Mouse (Mus musculus): Measurements from ENCODE around the gene Cadm1. TPM values are rescaled to one million over a fixed set of nuclear protein-coding genes. Genes with fewer than 3 reads are reported as not detected.

The Cadm1 gene
- total RNA-seq, 1 experiment from 2014 or later = 0.35 TPM

DNA sequence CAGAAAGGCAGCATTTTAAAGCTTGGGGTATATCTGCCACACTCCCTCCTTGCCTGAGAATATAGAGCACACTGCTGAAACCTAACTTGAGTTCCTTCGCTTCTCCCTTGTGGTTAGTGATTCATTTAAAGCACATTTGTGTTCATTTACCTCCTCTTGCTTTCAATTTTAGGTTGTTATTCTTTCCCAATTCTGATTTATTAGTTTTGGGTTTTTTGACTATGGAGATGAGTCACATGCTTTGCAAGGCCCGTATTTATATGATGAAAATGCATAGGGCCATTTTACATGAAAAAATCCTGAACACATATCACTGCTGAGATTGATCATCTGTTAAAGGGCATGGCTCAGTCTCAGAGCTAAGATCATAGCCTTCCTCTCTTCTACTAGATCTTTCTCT lies 115.1 kb downstream of the Cadm1 start:
- no peak for ATAC-seq (ENCODE audit: extremely low read depth, insufficient number of reproducible peaks, low FRiP score, poor library complexity, severe bottlenecking)

DNA sequence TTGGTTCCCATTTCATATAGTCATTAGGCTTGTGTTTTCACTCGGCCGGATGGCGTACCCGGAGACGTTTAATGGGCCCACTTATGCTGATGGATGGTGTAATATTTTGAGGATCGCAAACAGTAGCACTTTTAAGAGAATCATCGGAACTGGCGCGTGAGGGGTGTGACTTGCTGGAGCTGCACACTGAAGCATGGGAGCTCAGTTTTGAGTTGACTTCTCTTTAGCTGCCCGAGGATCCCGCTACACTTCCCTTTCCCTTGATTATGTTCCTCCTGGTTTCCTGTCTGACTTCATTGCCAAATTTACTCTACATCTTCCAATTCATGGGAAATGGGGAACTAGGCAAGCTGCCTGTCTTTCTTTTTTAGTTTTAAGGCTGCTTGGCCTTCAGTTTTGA lies 121.5 kb downstream of the Cadm1 start:
- no peak for ATAC-seq (ENCODE audit: extremely low read depth, insufficient number of reproducible peaks, low FRiP score, poor library complexity, severe bottlenecking)

DNA sequence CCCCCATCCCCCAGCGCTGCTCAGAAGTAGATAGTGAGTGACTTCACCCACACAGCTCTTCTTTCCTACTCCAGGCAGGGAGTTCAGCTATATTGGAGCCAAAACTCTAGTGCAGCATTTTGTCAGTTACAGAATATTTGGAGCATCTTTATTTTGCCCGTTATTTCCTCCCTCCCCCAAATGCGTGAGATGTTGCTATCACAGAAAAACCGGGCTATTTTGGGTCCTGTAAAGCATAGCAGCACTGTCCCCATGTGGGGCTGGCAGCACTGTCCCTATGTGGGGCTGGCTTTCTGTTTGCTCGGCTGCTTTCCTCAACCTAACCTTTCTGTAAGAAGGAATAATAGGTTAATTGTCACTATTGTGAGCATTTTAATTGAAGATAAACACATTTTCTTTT lies 122.2 kb downstream of the Cadm1 start:
- no peak for ATAC-seq (ENCODE audit: extremely low read depth, insufficient number of reproducible peaks, low FRiP score, poor library complexity, severe bottlenecking)

DNA sequence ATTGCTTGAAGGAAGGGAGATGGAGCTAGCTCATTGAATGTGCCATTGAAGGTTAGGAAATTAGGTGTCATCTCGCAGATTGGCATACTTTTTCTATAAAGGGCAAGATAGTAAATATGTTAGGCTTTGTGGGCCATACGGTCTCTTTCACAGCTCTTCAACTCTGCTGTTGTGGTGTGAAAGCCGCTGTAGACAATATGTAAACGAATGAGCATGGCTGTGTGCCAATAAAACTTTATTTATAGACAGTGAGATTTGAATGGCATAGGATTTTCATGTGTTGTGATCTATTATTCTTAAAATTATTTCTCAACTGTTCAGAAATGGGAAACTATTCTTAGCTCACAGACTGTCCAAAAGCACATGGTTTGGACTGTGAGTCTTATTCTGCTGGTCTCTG lies 123.0 kb downstream of the Cadm1 start:
- no peak for ATAC-seq (ENCODE audit: extremely low read depth, insufficient number of reproducible peaks, low FRiP score, poor library complexity, severe bottlenecking)

DNA sequence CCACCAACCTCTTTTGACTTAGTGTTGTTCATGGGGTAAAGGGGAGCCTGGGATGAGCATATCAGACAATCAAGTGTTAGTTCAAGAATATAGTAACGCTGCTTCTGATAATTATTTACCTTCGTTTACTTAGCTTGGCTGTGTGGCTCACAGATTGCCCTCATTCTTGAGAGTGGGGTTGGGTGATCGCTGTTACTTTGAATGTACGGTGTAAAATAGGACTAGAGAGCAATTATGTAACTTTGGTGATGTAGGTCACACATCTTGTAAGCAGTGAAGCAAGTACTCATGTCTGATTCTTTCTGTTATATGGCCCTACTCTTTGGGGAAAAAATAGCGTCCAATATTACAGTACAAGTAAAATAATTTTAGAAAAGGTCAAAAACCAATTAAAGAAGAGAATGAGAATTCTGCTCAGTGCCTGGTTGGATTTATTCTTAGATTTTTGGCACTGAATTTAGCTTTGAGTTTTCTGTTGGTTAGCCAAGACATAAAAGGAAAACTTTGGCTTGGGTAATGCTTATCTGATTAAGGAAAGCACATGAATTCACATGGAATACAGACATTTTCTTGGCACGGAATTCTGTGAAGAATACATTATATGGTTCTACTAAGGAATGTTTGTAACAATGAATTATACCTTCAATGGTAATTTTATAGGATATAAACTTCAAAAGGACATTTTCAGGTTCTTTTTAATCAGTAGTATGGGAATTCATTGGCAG lies 129.6 kb downstream of the Cadm1 start:
- no peak for ATAC-seq (ENCODE audit: extremely low read depth, insufficient number of reproducible peaks, low FRiP score, poor library complexity, severe bottlenecking)

DNA sequence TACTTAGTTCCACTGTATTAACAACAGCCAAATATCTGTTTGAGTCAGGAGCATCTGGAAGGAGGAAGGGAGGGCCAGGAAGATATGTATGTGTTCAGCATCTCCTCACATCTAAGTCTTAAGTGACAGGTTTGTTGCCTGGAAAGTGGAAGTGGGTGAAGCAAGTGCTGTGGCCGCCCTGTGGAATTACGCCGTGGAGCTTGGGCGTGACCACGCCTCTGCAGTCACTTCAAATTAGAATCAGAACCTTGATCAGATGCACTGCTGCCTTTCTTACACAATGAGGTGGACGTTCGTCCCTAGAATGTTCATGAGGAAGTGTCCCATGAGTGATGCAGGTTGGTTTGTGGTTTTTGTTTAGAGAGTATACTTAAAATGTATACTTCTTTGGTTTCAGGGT lies 131.6 kb downstream of the Cadm1 start:
- no peak for ATAC-seq (ENCODE audit: extremely low read depth, insufficient number of reproducible peaks, low FRiP score, poor library complexity, severe bottlenecking)

DNA sequence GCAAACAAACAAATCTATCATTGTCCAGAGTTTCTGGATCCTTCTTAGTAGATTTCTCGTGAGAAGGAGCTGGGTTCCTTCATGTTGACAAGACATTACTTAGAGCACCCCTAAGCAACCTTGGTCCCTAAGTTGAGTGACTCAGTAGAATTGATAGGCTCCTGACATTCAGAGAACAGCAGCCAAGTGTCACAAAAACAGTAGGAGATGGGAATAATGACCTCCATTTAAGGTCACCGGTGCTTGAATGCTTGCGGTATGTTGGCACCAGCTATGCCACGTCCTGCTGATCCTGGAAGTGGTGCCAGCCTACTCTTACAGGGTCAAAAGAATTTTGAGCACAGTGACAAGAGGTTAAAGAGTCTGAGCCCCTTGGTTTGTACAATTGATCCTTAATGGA lies 139.2 kb downstream of the Cadm1 start:
- no peak for ATAC-seq (ENCODE audit: extremely low read depth, insufficient number of reproducible peaks, low FRiP score, poor library complexity, severe bottlenecking)

DNA sequence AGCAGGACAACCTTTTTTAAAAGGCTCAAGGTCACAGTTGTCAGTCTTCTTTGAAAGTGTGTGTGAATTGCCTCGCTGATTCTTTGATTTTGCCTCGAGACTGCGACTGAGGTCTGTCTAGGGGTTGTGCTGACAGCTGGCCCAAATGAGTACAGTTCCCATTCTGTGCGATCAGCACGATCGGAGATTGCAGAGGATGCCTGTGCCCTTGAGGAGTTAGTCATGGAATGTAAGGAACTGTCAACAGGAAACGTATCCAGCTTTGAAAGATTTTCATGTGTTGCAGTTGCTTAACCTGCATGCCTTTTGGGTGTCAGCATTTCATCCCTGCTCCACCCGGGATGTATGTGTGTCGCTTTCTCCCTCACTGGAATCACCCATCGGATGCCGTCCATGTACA lies 141.6 kb downstream of the Cadm1 start:
- ATAC-seq (ENCODE audit: extremely low read depth, insufficient number of reproducible peaks, low FRiP score, poor library complexity, severe bottlenecking) = no peak

DNA sequence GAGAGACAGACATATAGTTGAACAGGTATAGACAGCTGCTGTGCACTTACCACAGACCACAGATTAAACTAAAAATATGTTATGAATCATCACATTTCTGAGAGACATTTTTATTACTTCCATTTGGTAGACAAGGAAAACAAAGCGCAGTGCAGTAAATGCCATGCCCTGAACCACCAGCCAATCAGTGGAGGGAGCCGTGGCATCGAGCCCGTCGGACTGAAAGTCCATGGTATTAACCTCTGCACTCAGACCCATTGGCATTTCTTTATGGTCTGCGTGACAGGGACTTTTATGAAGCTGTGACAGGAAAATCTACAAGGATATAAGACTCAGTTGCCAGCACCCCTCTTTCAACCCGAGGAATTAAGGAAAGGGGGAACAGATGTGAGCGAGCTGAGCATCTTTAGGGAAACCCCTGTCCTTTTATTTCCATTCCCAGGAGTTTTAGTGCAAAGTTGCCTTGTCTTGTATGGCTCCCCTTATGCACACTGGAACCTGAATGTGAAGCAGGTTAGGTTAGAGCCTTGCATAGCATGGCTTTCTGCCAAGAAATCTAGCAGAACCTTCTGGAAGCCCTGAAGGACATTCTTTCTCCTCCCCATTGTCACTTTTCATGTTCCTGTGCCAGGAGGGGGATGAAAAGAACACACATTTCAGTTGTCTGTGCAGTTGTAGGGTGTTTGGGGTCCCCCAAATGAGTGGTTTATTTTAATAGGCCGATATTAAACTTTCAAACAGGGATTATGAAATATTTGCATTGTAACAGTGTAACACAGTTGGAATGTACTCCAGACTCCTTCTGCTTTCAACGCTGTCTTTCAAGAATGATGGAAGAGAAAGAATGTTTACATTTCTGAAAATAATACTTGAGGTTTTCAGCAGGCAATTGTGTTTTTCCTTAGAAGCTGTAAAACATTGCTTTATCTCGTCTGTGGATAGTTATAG lies 145.1 kb downstream of the Cadm1 start:
- ATAC-seq (ENCODE audit: extremely low read depth, insufficient number of reproducible peaks, low FRiP score, poor library complexity, severe bottlenecking) = no peak

DNA sequence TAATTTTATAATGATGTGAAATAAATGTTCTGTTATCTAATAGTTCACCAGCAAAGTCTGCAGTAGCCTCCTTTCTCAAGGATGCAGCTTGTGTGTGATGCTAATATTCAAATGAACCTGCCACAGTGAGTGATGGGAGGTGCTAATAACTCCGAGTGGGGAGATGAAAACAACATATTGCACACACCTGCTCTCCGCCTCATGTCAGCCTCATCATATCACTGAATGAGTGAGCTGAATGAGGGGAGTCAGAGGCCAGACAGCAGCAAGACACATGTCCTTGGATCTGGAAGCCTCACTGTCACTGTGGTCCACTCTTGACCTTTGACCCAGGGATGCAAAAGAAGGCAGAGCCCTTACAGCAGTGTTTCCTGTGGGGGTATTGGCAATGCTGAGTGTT lies 156.9 kb downstream of the Cadm1 start:
- ATAC-seq (ENCODE audit: extremely low read depth, insufficient number of reproducible peaks, low FRiP score, poor library complexity, severe bottlenecking) = no peak

DNA sequence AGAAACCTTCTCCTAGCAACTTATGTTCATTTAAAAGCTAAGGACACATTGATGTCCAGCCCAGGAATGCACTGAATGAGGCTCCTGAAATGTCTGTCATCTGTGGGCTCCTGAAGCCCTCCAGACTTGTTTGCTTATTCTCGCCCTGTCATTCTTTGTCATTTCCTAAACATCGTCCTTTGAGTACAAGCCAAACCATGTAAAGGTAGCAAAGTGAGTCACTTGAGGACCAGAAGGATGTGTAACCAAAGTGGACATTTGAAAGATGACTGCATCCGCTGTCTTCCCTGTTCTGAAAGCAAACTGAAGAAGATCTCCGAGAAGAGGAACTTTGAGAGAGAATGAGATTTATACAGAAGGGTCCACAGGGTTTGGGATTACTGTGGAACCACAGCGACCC lies 157.6 kb downstream of the Cadm1 start:
- no peak for ATAC-seq (ENCODE audit: extremely low read depth, insufficient number of reproducible peaks, low FRiP score, poor library complexity, severe bottlenecking)

DNA sequence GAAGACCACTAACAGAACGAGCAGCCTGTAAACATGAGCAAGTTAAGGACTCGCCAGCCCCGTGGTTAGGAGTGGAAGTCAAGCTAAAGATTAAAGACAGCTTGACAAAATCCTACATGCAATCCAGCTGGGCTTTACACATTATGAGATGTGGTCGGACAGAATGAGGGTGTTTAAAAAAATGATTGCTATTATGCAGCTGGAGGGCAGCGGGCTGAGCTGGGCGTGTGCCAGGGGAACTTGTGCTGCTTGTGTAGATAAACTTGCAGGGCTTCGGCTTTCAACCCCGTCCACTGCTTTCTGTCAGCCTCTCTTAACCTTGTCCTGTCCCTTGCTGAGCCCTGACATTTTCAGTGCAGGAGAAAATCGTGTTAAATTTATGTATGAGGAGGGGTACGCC lies 158.3 kb downstream of the Cadm1 start:
- no peak for ATAC-seq (ENCODE audit: extremely low read depth, insufficient number of reproducible peaks, low FRiP score, poor library complexity, severe bottlenecking)

DNA sequence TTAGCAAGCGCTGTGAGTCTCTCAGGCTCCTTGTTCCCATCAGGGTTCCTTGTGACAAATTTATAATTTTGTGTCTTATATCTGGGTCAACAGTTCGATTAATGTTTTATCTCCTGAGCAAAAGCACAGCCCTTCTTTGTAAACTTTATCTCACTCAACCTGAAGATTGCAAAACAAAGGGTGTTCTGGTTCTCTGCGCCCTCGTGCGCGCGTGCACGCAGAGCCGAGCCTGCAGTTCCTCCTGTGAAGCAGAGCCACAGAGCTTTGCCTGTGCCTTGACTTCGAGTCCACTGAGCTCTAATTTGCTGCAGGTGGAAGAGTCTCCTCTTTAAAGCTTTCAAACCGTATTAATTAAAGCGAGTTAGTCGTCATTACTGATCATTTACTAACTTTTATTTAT lies 162.9 kb downstream of the Cadm1 start:
- no peak for ATAC-seq (ENCODE audit: extremely low read depth, insufficient number of reproducible peaks, low FRiP score, poor library complexity, severe bottlenecking)

DNA sequence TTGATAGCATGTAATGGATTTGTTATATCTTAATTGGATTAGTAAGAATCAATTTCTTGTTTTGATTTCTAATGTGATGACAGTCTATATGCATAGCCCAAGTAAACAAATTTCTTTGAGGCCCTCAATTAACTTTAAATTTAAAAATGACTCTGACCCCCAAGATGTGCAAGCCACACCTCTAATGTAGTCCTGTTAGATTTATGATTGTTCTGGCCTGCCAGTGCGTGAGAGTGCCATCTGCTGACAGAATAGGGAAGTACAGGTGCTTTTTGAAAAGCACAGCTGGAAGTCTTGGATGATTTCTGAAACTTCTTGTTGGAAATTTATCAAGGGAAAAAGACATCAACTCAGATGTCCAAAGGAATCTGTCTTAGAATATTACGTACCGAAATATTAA lies 169.1 kb downstream of the Cadm1 start:
- ATAC-seq (ENCODE audit: extremely low read depth, insufficient number of reproducible peaks, low FRiP score, poor library complexity, severe bottlenecking) = no peak

DNA sequence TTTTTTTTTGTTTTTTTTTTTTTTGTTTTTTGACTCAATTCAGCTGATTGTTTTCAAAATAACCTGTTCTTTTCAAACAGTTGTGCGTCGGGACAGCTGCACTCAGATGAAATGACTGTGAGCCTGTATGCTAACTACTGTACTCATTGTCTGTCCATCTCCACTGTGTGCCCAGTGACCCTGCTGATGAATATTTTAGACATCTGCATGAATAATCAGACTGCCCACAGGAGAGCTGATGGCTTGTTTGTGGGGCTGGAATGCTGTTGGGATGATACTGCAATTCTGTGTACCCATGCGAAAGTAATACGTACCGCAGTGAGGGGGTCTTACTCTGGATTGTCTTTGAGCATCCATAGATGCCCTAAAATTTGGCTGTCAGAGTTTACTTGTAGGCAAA lies 170.0 kb downstream of the Cadm1 start:
- ATAC-seq (ENCODE audit: extremely low read depth, insufficient number of reproducible peaks, low FRiP score, poor library complexity, severe bottlenecking) = no peak

DNA sequence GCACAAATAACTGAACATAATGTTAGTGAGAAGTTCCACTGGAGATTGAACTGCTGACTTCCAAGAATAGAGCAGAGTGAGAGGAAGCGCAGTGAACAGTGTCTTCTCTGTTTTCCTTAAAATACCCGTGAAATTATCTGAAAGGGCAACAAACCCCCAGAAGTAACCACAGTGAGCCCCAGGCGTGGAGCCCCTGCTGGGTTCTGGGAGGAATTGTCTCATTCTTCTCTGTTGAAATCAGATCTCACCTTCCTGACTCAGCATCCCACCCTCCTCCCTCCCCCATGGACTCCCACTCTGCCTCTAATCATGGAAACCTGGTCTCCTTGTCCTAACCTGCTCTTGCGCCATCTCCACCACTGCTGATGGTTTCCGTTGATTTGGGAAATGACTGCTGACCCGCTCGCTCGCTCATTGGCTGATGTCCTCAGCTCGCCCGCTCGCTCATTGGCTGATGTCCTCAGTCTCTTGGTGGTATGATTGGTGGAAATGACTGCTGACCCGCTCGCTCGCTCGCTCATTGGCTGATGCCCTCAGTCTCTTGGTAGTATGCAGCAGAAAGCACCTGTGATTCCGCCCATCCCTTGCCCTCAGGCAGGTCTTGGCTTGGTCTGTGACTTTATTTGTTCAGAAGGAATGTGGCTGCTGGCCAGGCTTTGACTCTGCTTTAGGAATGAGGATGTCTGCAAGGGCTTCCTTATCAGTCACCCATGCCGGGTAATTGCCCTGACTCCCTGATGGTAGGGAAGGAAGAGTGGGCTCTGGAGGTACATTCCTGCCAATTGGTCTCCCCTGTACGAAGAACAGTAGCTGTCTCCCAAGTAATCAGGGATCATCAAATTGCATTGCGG lies 173.3 kb downstream of the Cadm1 start:
- no peak for ATAC-seq (ENCODE audit: extremely low read depth, insufficient number of reproducible peaks, low FRiP score, poor library complexity, severe bottlenecking)

DNA sequence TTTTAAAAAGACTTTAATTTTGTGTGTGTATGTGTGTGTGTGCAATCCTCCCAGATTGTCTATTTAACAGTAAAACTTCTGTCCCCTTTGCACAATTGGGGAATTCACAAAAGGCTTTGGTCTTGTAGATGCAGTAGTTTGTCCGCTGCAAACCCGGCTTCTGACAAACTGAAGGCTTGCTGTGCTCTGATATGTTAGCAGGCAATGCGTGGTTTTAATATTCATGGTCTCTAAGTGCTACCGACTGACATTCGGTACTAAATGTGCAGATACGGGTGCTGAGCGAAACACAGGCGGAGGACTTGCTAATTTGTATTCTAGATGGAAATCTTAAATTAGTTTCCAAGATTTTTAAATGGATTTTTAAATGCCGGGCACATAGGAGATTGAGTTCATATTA lies 176.4 kb downstream of the Cadm1 start:
- ATAC-seq (ENCODE audit: extremely low read depth, insufficient number of reproducible peaks, low FRiP score, poor library complexity, severe bottlenecking) = no peak

DNA sequence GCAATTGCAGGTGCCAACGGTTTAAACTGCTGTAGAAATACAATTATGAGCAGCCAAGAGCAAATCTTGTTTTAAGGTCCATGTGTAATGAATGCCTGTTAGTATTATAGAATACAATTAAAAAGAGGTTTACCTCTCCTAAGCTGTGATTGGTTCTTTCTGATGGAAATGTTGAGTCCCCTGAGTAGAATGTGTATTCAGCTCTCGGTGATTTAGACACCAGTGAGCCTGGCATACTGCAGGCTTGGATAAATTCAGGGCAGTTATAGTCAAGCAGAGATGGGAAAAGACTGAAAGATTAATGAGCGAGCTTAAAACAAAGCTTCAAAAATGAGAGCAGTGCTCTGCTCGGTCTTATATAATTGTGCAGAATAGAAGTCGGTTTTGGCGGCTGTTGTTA lies 177.4 kb downstream of the Cadm1 start:
- ATAC-seq (ENCODE audit: extremely low read depth, insufficient number of reproducible peaks, low FRiP score, poor library complexity, severe bottlenecking) = no peak

DNA sequence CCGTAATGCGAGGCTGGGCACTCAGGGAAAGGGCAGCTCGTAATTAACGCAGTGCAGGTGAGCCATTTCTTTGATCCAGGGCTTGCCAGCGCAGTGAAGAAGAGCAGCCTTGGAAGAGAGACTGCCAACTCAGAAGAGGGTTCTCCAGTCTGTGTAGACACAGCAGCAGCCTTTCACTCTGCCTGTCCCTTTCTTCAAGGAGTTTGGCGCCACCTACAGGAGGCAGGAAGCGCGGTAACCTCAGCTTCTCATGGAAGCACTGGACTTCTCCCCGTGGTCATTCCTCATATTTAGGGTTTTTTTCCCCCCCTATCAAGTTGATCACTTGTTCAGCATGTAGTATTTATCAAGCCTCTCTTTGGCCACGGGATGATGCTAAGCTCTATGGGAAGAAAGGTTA lies 178.3 kb downstream of the Cadm1 start:
- no peak for ATAC-seq (ENCODE audit: extremely low read depth, insufficient number of reproducible peaks, low FRiP score, poor library complexity, severe bottlenecking)

DNA sequence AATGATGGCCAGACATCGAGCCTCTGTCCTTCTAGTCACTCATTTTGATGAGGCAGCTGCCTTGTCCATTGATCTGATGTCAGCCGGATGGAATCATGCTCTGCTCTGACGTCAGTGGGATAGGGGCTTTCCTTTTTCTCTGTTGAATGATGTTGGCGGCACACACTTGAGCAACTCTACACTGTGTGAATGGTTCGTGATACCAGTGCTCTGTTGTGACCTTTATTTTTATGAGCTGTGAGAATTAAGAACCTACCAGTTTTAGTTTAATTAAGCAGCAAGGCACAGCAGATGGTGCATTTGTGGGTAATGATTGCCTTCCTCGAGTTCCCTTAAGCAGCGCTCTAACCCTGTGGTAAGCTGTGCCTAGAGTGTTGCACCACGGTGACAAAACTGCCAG lies 181.0 kb downstream of the Cadm1 start:
- ATAC-seq (ENCODE audit: extremely low read depth, insufficient number of reproducible peaks, low FRiP score, poor library complexity, severe bottlenecking) = no peak

Data from neutrophil, adult 5-6 weeks (primary cell).